Mouse (Mus musculus) ES-Bruce4 (cell line): ENCODE data around the gene Emc8. TPM values are rescaled to one million over a fixed set of nuclear protein-coding genes. Genes with fewer than 3 reads are reported as not detected.

Experiments used
- H3K27ac ChIP-seq: 2 replicates; pipeline ENCODE4 v1.5.1; 2012; ENCODE audit warnings: low read length, inconsistent platforms; ENCODE audit not compliant: insufficient read depth
- H3K27me3 ChIP-seq: 2 replicates; pipeline ENCODE4 v1.6.1; 2012; ENCODE audit warnings: mild to moderate bottlenecking, low read length, inconsistent platforms; ENCODE audit not compliant: control insufficient read depth, poor library complexity, insufficient read depth, severe bottlenecking
- H3K36me3 ChIP-seq: 2 replicates; pipeline ENCODE4 v1.6.1; 2012; ENCODE audit warnings: inconsistent platforms, mild to moderate bottlenecking, low read length, moderate library complexity; ENCODE audit not compliant: control insufficient read depth, poor library complexity, insufficient read depth, severe bottlenecking
- H3K4me1 ChIP-seq: one replicate; pipeline ENCODE4 v1.8.1; 2011; ENCODE audit warnings: low read length; ENCODE audit not compliant: control insufficient read depth, insufficient read depth
- H3K4me3 ChIP-seq: 2 replicates; pipeline ENCODE4 v1.5.1; 2011; ENCODE audit warnings: low read depth, mild to moderate bottlenecking, low read length
- H3K9ac ChIP-seq: 2 replicates; pipeline ENCODE4 v1.6.1; 2012; ENCODE audit warnings: low read depth, mild to moderate bottlenecking, inconsistent platforms; ENCODE audit not compliant: poor library complexity, severe bottlenecking
- H3K9me3 ChIP-seq: replicated peaks from 2 replicates; pipeline ENCODE4 v1.6.1; 2012; ENCODE audit warnings: mild to moderate bottlenecking, low read length, inconsistent platforms; ENCODE audit not compliant: control insufficient read depth, poor library complexity, insufficient read depth, severe bottlenecking
- CTCF ChIP-seq: IDR thresholded peaks from one replicate; pipeline ENCODE4 v1.8.1; 2011; ENCODE audit warnings: low read depth, low read length
- EP300 ChIP-seq: IDR thresholded peaks from 2 replicates; pipeline ENCODE4 v1.6.1; 2011; ENCODE audit warnings: low read depth, low read length; ENCODE audit not compliant: insufficient read depth
- POLR2A ChIP-seq: IDR thresholded peaks from one replicate; pipeline ENCODE4 v1.8.1; 2011; ENCODE audit warnings: low read length; ENCODE audit not compliant: insufficient read depth
- polyA plus RNA-seq: library from polyadenylated mRNA; stranded (reverse); fragments of >200 nt; gene quantifications from 2 replicates; pipeline ENCODE4 v1.2.4, GENCODE M21; 2011; ENCODE audit warnings: low read depth; ENCODE audit not compliant: missing spikeins, insufficient read depth, insufficient read length

Gene Emc8
- polyA plus RNA-seq, 1 experiment, result 124 TPM

- H3K27me3 ChIP-seq, result no peaks in the 10 kb centered on the region
Measured at GRCm38 (mm10) chr8:120630031-120630430, 38.3 kb downstream of the Emc8 start.

GRCm38 (mm10) chr8:120627298-120627697, 41.1 kb downstream of the Emc8 start:
- TF ChIP-seq EP300, result no peak
- TF ChIP-seq CTCF, result no peak
- no peak for TF ChIP-seq POLR2A
- H3K9ac ChIP-seq, result no peak overlapping the region

More at GRCm38 (mm10) chr8:120630031-120630430, 38.3 kb downstream of the Emc8 start:
- no peak overlapping the region for H3K4me3 ChIP-seq
- H3K4me1 ChIP-seq, result peaks cover 15% of the 10 kb centered on the region
- H3K9me3 ChIP-seq, result no peaks in the 10 kb centered on the region
- H3K27ac ChIP-seq, result no peak overlapping the region
- H3K36me3 ChIP-seq, result no peaks in the 10 kb centered on the region
- no peak overlapping the region for H3K9ac ChIP-seq
- TF ChIP-seq POLR2A (no peak), EP300 (no peak), CTCF (no peak)

GRCm38 (mm10) chr8:120626461-120626860, 41.9 kb downstream of the Emc8 start:
- TF ChIP-seq CTCF (no peak), POLR2A (no peak), EP300 (no peak)
- H3K9ac ChIP-seq, result peak overlapping the region; percentile 29; the same call in 1 of the 2 replicates
- peak overlapping the region; percentile 79 for H3K4me3 ChIP-seq
- H3K9me3 ChIP-seq, result no peaks in the 10 kb centered on the region
- no peaks in the 10 kb centered on the region for H3K27me3 ChIP-seq
- peak overlapping the region; percentile 57; the same call in 1 of the 2 replicates for H3K27ac ChIP-seq
- H3K4me1 ChIP-seq, result peaks cover 9% of the 10 kb centered on the region
- H3K36me3 ChIP-seq, result no peaks in the 10 kb centered on the region

More at GRCm38 (mm10) chr8:120627298-120627697, 41.1 kb downstream of the Emc8 start:
- Histone ChIP-seq H3K27me3 (no peaks in the 10 kb centered on the region), H3K36me3 (no peaks in the 10 kb centered on the region), H3K27ac (0 out of 2 replicates have a peak overlapping the region, but pooled peaks have one; percentile 20), H3K4me1 (peaks cover 13% of the 10 kb centered on the region), H3K4me3 (no peak overlapping the region), H3K9me3 (no peaks in the 10 kb centered on the region)

GRCm38 (mm10) chr8:120623608-120624007, 44.8 kb downstream of the Emc8 start:
- Histone ChIP-seq H3K27me3 (no peaks in the 10 kb centered on the region), H3K4me3 (no peak overlapping the region), H3K36me3 (no peaks in the 10 kb centered on the region), H3K4me1 (no peaks in the 10 kb centered on the region), H3K9me3 (no peaks in the 10 kb centered on the region), H3K27ac (no peak overlapping the region), H3K9ac (no peak overlapping the region)
- TF ChIP-seq POLR2A, result no peak
- no peak for TF ChIP-seq EP300
- no peak for TF ChIP-seq CTCF

- no peaks in the 10 kb centered on the region for H3K9me3 ChIP-seq
- H3K9ac ChIP-seq, result peak overlapping the region; percentile 71
- no peaks in the 10 kb centered on the region for H3K36me3 ChIP-seq
- H3K27me3 ChIP-seq, result no peaks in the 10 kb centered on the region
- TF ChIP-seq EP300 (no peak), CTCF (no peak), POLR2A (no peak)
- H3K4me3 ChIP-seq, result peak overlapping the region; percentile 24
- peak overlapping the region; percentile 5; the same call in 1 of the 2 replicates for H3K27ac ChIP-seq
- no peaks in the 10 kb centered on the region for H3K4me1 ChIP-seq
Measured at GRCm38 (mm10) chr8:120622161-120622560, 46.2 kb downstream of the Emc8 start.

- H3K9me3 ChIP-seq, result no peaks in the 10 kb centered on the region
- TF ChIP-seq EP300, result no peak
- TF ChIP-seq CTCF, result no peak
- no peak for TF ChIP-seq POLR2A
- H3K9ac ChIP-seq, result peak overlapping the region; percentile 3; the same call in 1 of the 2 replicates
- H3K36me3 ChIP-seq, result no peaks in the 10 kb centered on the region
- H3K27ac ChIP-seq, result peak overlapping the region; percentile 22; the same call in 1 of the 2 replicates
- H3K4me1 ChIP-seq, result no peaks in the 10 kb centered on the region
- no peak overlapping the region for H3K4me3 ChIP-seq
- no peaks in the 10 kb centered on the region for H3K27me3 ChIP-seq
Measured at GRCm38 (mm10) chr8:120620441-120620840, 47.9 kb downstream of the Emc8 start.
